Comparison of ENCODE assay signal across 8 mouse cellular contexts in genomic region chr6:48016090-48016521, GRCm38 (mm10). TPM values are rescaled to one million over a fixed set of nuclear protein-coding genes. Genes with fewer than 3 reads are reported as not detected.
A peak's percentile ranks its signal among the peaks of the same experiment; 100 is the strongest.
DNase-seq lines count a peak whose midpoint lies in the region; ATAC-seq and TF ChIP-seq lines count a peak whose summit lies in the region.

No protein-coding gene starts in this region.

- H3K4me1 ChIP-seq in forebrain, postnatal 0 days (ENCODE audit: insufficient read depth): no peaks in the 10 kb centered on the region
- peaks cover 4% of the 10 kb centered on the region; the same call in 1 of the 2 replicates for H3K4me1 ChIP-seq in hindbrain, embryonic 12.5 days

- H3K9me3 ChIP-seq in forebrain, postnatal 0 days (ENCODE audit: low read length): no peaks in the 10 kb centered on the region
- H3K9me3 ChIP-seq in hindbrain, embryonic 12.5 days (replicated peaks): no peaks in the 10 kb centered on the region

- peak; percentile 96 for ATAC-seq in forebrain, postnatal 0 days
- peak; percentile 96 for ATAC-seq in hindbrain, embryonic 12.5 days (ENCODE audit: low FRiP score)

- peak; percentile 81 for DNase-seq in R1 (ENCODE audit: low read depth, low spot score)
- DNase-seq in cerebellum, adult 8-10 months: peak; percentile 77
- peak; percentile 81 for DNase-seq in forebrain, postnatal 0 days
- DNase-seq in layer of hippocampus, postnatal 14 days (ENCODE audit: low spot score in 2 of 2): peak; percentile 47 to 50
- DNase-seq in lung, postnatal 36 days: peak; percentile 78
- DNase-seq in retina, embryonic 14.5 days (ENCODE audit: low spot score): peak; percentile 77
- DNase-seq in thymus, postnatal 4 days: peak; percentile 88

- no peaks in the 10 kb centered on the region for H3K27me3 ChIP-seq in forebrain, postnatal 0 days (ENCODE audit: insufficient read depth, low read length)
- no peaks in the 10 kb centered on the region for H3K27me3 ChIP-seq in hindbrain, embryonic 12.5 days

- peak overlapping the region; percentile 36 for H3K4me3 ChIP-seq in forebrain, postnatal 0 days (ENCODE audit: low read depth, low read length)
- peak overlapping the region; percentile 43 for H3K4me3 ChIP-seq in hindbrain, embryonic 12.5 days

- under 1% methylated on average over 23 of the region's 24 CpGs for WGBS in forebrain, postnatal 0 days
- under 1% methylated on average over 15 of the region's 24 CpGs for WGBS in hindbrain, embryonic 12.5 days

- H3K27ac ChIP-seq in forebrain, postnatal 0 days (ENCODE audit: low read depth, low read length): 0 out of 2 replicates have a peak overlapping the region, but pooled peaks have one; percentile 1
- H3K27ac ChIP-seq in hindbrain, embryonic 12.5 days: no peak overlapping the region

- H3K9ac ChIP-seq in forebrain, postnatal 0 days: peak overlapping the region; percentile 51
- H3K9ac ChIP-seq in hindbrain, embryonic 12.5 days: peak overlapping the region; percentile 63

- TF ChIP-seq CTCF in forebrain, postnatal 0 days (IDR thresholded peaks at IDR 0.05; ENCODE audit: low read depth): peak; percentile 88

- peaks cover 3% of the 10 kb centered on the region; the same call in 1 of the 2 replicates for H3K36me3 ChIP-seq in forebrain, postnatal 0 days (ENCODE audit: insufficient read depth)
- peaks cover 9% of the 10 kb centered on the region; the same call in 1 of the 2 replicates for H3K36me3 ChIP-seq in hindbrain, embryonic 12.5 days

- H3K4me2 ChIP-seq in forebrain, postnatal 0 days (ENCODE audit: low read depth): peak overlapping the region; percentile 70
- peak overlapping the region; percentile 68 for H3K4me2 ChIP-seq in hindbrain, embryonic 12.5 days (replicated peaks)

RNA-seq across cellular contexts. Expression of gene Zfp777, which starts 32.6 kb away (rescaled TPM):
- 23.2 and 46.5 TPM in 2 replicates for total RNA-seq in forebrain, postnatal 0 days (2014; rRNA removed)
- 12.5 and 14.2 TPM in 2 replicates for polyA plus RNA-seq in forebrain, postnatal 0 days (2015; fragmentation: Nextera tagmentation; extraction: Ambion mirVana)
- polyA plus RNA-seq in hindbrain, embryonic 12.5 days (2016; fragmentation: Nextera tagmentation; extraction: Ambion mirVana): 10.7 and 11.1 TPM in 2 replicates
- total RNA-seq in layer of hippocampus, postnatal 14 days (2021): 10 to 100 TPM; 37.3 to 43.7 TPM
